Mouse (Mus musculus): Measurements from ENCODE around the gene Atp6v0b. TPM values are rescaled to one million over a fixed set of nuclear protein-coding genes. Genes with fewer than 3 reads are reported as not detected.
A peak's percentile ranks its signal among the peaks of the same experiment; 100 is the strongest.

Atp6v0b gene
- polyA plus RNA-seq, 1 experiment from 2014 or later, result 150 TPM

DNA sequence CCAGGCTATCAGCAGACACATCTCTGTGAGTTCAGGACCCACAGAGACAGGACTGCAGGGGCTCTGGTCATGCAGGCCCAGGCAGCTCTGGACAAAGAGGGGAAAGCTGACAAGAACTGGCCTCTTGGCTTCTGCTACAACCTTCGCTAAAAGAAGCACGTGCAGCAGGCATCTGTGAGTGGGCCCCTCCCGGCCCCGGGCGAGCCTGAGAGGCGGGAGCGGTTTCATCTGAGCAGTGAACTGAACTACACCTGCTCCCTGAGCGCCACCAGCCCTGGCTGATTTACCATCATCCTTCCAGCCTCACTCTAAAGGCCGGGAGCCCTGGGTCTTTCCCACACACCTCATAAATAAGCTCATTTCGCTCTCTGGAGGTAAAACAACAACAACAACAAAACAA, 8.8 kb downstream of the Atp6v0b start:
- Histone ChIP-seq H3K4me2 (no peak overlapping the region), H3K4me1 (ENCODE audit: insufficient read depth) (no peaks in the 10 kb centered on the region), H3K9ac (no peak overlapping the region), H3K27me3 (ENCODE audit: insufficient read depth, low read length) (no peaks in the 10 kb centered on the region), H3K36me3 (ENCODE audit: insufficient read depth) (peaks cover 50% of the 10 kb centered on the region), H3K9me3 (ENCODE audit: low read depth, low read length) (no peaks in the 10 kb centered on the region), H3K4me3 (ENCODE audit: low read depth, low read length) (no peak overlapping the region), H3K27ac (ENCODE audit: low read depth) (no peak overlapping the region)
- DNase-seq (no peak), ATAC-seq (ENCODE audit: insufficient read depth) (no peak)
- 69% methylated on average over 10 of the region's 10 CpGs for WGBS
- TF ChIP-seq CTCF (IDR thresholded peaks at IDR 0.05; ENCODE audit: low read depth), result no peak

DNA sequence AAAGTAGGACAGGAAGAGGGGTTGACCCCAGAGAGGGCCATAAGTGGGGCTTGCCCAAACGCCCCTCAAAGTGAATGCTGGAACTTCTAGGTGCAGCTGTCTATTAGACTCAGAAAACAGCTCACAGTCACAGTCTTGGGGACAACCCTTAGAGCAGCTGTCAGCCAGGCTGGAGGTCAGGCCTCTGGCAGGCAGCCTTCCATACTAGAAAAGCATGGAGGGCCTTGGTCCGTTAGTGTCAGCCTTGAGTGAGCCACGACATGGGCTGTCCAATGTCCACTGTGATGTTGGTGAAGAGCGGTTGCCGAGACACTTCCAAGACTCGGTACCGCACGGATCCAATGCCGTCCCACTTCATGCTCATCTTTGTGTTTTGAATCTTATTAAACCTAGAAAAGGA, 13.5 kb downstream of the Atp6v0b start:
- no peaks in the 10 kb centered on the region for H3K27me3 ChIP-seq (ENCODE audit: insufficient read depth, low read length)
- H3K36me3 ChIP-seq (ENCODE audit: insufficient read depth), result peaks cover 36% of the 10 kb centered on the region
- H3K9me3 ChIP-seq (ENCODE audit: low read depth, low read length), result no peaks in the 10 kb centered on the region
- H3K4me2 ChIP-seq, result no peak overlapping the region
- H3K4me3 ChIP-seq (ENCODE audit: low read depth, low read length), result no peak overlapping the region
- no peak for TF ChIP-seq CTCF (IDR thresholded peaks at IDR 0.05; ENCODE audit: low read depth)
- H3K27ac ChIP-seq (ENCODE audit: low read depth), result no peak overlapping the region
- H3K9ac ChIP-seq, result no peak overlapping the region
- DNase-seq (no peak), ATAC-seq (ENCODE audit: insufficient read depth) (no peak)
- 88% methylated on average over 9 of the region's 9 CpGs for WGBS
- H3K4me1 ChIP-seq (ENCODE audit: insufficient read depth), result peaks cover 6% of the 10 kb centered on the region; the same call in 1 of the 2 replicates

DNA sequence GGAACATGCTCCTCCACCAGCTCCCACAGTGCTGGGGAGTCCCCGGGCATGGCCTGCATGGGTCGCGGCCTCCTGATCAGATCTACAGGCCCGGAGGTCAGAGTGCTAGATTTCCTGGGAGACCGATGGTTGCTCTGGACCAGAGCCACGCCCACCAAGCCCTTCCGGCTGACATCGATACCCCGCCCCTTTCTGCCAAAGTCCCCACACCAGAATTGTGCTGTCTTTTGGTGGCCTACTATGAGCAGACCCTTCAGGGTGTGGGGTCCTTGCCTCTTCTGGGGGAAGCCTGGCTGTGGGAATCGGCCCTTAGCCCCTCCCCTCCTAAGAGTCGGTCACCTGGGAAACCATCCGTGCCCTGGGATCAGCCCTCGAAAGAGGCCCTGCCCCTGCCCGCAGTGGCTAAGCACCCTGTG, 14.7 kb downstream of the Atp6v0b start, which contains the start of gene Ccdc24:
Gene Ccdc24, minus strand, starts transcription at position 87 of the 416 bp plus-strand sequence.
- peak within 1 kb of the TSS; percentile 29; the same call in 1 of the 2 replicates for H3K9ac ChIP-seq
- peak within 1 kb of the TSS; percentile 20; the same call in 1 of the 2 replicates for H3K4me3 ChIP-seq (ENCODE audit: low read depth, low read length)
- WGBS, result 3% methylated on average over 14 of the region's 14 CpGs
- no peaks in the 10 kb centered on the region for H3K27me3 ChIP-seq (ENCODE audit: insufficient read depth, low read length)
- DNase-seq (peak; percentile 40), ATAC-seq (ENCODE audit: insufficient read depth) (peak; percentile 21; the same call in 1 of the 2 replicates)
- H3K27ac ChIP-seq (ENCODE audit: low read depth), result no peak within 1 kb of the TSS
- peaks cover 6% of the 10 kb centered on the region; the same call in 1 of the 2 replicates for H3K4me1 ChIP-seq (ENCODE audit: insufficient read depth)
- no peaks in the 10 kb centered on the region for H3K9me3 ChIP-seq (ENCODE audit: low read depth, low read length)
- H3K36me3 ChIP-seq (ENCODE audit: insufficient read depth), result peaks cover 26% of the 10 kb centered on the region
- H3K4me2 ChIP-seq, result peak within 1 kb of the TSS; percentile 55
- TF ChIP-seq CTCF (IDR thresholded peaks at IDR 0.05; ENCODE audit: low read depth), result no peak

DNA sequence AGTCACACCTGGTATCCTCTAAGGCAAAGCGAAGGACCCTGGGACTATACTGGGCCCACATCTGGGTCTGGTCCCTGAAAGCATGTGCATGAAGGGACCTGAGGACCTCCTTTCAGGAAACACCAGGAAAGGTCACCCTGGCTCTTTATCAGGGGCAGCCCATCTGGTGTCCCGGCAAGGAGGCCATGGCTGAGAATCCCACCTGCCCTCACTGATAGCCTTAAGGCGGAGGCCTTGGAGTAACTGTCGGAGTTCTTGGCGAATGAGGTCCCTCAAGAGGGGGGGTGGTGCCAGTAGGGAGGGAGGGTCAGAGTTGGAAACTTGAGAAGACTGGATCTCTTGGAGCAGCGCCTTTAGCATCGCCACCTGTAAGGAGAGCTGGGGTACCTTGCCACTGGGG, 15.3 kb downstream of the Atp6v0b start:
- Histone ChIP-seq H3K27me3 (ENCODE audit: insufficient read depth, low read length) (no peaks in the 10 kb centered on the region), H3K4me3 (ENCODE audit: low read depth, low read length) (no peak overlapping the region), H3K36me3 (ENCODE audit: insufficient read depth) (peaks cover 19% of the 10 kb centered on the region), H3K9me3 (ENCODE audit: low read depth, low read length) (no peaks in the 10 kb centered on the region), H3K27ac (ENCODE audit: low read depth) (no peak overlapping the region), H3K4me1 (ENCODE audit: insufficient read depth) (peaks cover 6% of the 10 kb centered on the region; the same call in 1 of the 2 replicates), H3K4me2 (no peak overlapping the region), H3K9ac (no peak overlapping the region)
- TF ChIP-seq CTCF (IDR thresholded peaks at IDR 0.05; ENCODE audit: low read depth), result no peak
- WGBS, result 40% methylated on average over 7 of the region's 7 CpGs
- DNase-seq, result no peak
- ATAC-seq (ENCODE audit: insufficient read depth), result no peak

DNA sequence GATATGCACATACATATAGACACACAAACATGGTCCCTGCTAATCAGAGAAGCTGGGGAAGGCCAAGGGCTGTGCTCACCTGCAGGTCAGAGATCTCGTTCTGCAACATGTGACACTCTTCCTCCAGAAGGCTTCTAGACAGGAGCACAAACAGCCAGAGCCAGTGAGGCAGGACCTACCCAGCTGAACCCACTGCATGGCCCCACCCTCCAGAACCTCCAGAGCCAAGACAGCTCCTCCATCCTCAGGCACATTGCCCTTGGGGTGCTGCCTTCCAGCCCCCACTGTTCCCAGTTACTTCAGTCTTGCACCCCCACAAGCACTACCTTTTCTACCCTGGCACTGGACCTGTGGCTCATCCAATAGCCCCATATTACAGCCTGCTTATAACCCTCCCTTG, 16.7 kb downstream of the Atp6v0b start:
- H3K27ac ChIP-seq (ENCODE audit: low read depth), result no peak overlapping the region
- H3K9me3 ChIP-seq (ENCODE audit: low read depth, low read length), result no peaks in the 10 kb centered on the region
- no peak overlapping the region for H3K4me3 ChIP-seq (ENCODE audit: low read depth, low read length)
- 20% methylated on average over 1 of the region's 1 CpGs for whole genome bisulfite sequencing
- no peak for TF ChIP-seq CTCF (IDR thresholded peaks at IDR 0.05; ENCODE audit: low read depth)
- no peak for ATAC-seq (ENCODE audit: insufficient read depth)
- H3K4me2 ChIP-seq, result no peak overlapping the region
- H3K4me1 ChIP-seq (ENCODE audit: insufficient read depth), result peaks cover 6% of the 10 kb centered on the region; the same call in 1 of the 2 replicates
- no peak overlapping the region for H3K9ac ChIP-seq
- H3K27me3 ChIP-seq (ENCODE audit: insufficient read depth, low read length), result no peaks in the 10 kb centered on the region
- no peak for DNase-seq
- peaks cover 13% of the 10 kb centered on the region; the same call in 1 of the 2 replicates for H3K36me3 ChIP-seq (ENCODE audit: insufficient read depth)

DNA sequence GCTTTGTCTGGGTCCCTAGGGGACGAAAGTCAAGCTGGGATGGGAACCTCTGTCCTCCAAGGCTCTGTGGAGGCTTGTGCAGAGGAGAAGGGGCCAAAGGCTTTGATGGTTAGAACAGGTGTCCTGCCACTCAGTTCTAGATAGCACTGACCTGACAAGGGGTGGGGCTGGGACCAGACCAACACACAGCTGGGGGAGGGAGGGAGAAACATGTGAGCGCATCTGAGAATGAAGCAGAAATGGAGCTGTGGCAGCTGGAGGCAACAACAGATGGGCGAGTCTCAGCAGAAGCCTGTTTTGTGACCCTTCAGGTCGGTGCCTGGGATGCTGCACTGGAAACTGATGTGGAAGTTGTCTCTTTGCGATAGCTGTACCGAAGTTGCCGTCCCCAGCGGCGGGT, 17.8 kb downstream of the Atp6v0b start:
- WGBS, result 66% methylated on average over 9 of the region's 9 CpGs

DNA sequence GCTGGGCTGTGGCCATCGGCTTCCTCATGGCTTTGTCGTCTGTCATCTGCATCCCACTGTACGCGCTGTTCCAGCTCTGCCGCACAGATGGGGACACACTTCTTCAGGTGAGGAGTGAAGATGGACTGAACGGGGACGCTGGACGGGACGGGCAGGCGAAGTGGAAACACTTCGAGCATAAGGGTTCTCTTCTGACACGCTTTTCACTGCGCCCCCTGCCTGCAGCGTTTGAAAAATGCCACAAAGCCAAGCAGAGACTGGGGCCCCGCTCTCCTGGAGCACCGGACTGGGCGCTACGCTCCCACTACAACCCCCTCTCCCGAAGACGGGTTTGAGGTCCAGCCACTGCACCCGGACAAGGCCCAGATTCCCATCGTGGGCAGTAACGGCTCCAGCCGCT, 19.3 kb downstream of the Atp6v0b start:
- peak; percentile 19; the same call in 1 of the 2 replicates for ATAC-seq (ENCODE audit: insufficient read depth)
- no peak overlapping the region for H3K9ac ChIP-seq
- peak; percentile 83 for TF ChIP-seq CTCF (IDR thresholded peaks at IDR 0.05; ENCODE audit: low read depth)
- 15% methylated on average over 24 of the region's 24 CpGs for WGBS
- no peak overlapping the region for H3K27ac ChIP-seq (ENCODE audit: low read depth)
- H3K27me3 ChIP-seq (ENCODE audit: insufficient read depth, low read length), result no peaks in the 10 kb centered on the region
- peaks cover 5% of the 10 kb centered on the region; the same call in 1 of the 2 replicates for H3K4me1 ChIP-seq (ENCODE audit: insufficient read depth)
- H3K4me2 ChIP-seq, result peak overlapping the region; percentile 33; the same call in 1 of the 2 replicates
- no peaks in the 10 kb centered on the region for H3K9me3 ChIP-seq (ENCODE audit: low read depth, low read length)
- H3K36me3 ChIP-seq (ENCODE audit: insufficient read depth), result 0 out of 2 replicates have a peak, but pooled peaks cover 7% of the 10 kb centered on the region
- H3K4me3 ChIP-seq (ENCODE audit: low read depth, low read length), result no peak overlapping the region
- peak; percentile 86 for DNase-seq

More for the DNA sequence above, 17.8 kb downstream of the Atp6v0b start:
- Histone ChIP-seq H3K9ac (no peak overlapping the region), H3K9me3 (ENCODE audit: low read depth, low read length) (no peaks in the 10 kb centered on the region), H3K4me1 (ENCODE audit: insufficient read depth) (peaks cover 6% of the 10 kb centered on the region; the same call in 1 of the 2 replicates), H3K36me3 (ENCODE audit: insufficient read depth) (peaks cover 15% of the 10 kb centered on the region; the same call in 1 of the 2 replicates), H3K4me2 (no peak overlapping the region), H3K27ac (ENCODE audit: low read depth) (no peak overlapping the region), H3K4me3 (ENCODE audit: low read depth, low read length) (no peak overlapping the region), H3K27me3 (ENCODE audit: insufficient read depth, low read length) (no peaks in the 10 kb centered on the region)
- TF ChIP-seq CTCF (IDR thresholded peaks at IDR 0.05; ENCODE audit: low read depth), result no peak
- ATAC-seq (ENCODE audit: insufficient read depth) (no peak), DNase-seq (no peak)

Measured in lung, embryonic 14.5 days (tissue).